Mouse (Mus musculus) kidney, adult 2 months (tissue): ENCODE measurements around the gene Aes. TPM values are rescaled to one million over a fixed set of nuclear protein-coding genes. Genes with fewer than 3 reads are reported as not detected.

ENCODE experiments used
- DNase-seq: peaks from one replicate; pipeline ENCODE4 v3.0.0; 2021
- H3K27ac ChIP-seq: fragments of 200-500 bp; 2 replicates; pipeline ENCODE4 v1.5.1; 2012; ENCODE audit warnings: low read depth, low read length, control low read depth, inconsistent platforms; ENCODE audit not compliant: insufficient read depth
- H3K27me3 ChIP-seq: fragments of 200-500 bp; replicated peaks from 2 replicates; pipeline ENCODE4 v1.6.1; 2012; ENCODE audit warnings: mild to moderate bottlenecking, moderate library complexity, low read length, inconsistent platforms; ENCODE audit not compliant: control insufficient read depth, insufficient read depth
- H3K36me3 ChIP-seq: fragments of 200-500 bp; 2 replicates; pipeline ENCODE4 v1.6.1; 2012; ENCODE audit warnings: mild to moderate bottlenecking, moderate library complexity, low read length, inconsistent platforms; ENCODE audit not compliant: control insufficient read depth, insufficient read depth
- H3K4me1 ChIP-seq: fragments of 200-500 bp; 2 replicates; pipeline ENCODE4 v1.6.1; 2011; ENCODE audit warnings: low read length; ENCODE audit not compliant: control insufficient read depth, insufficient read depth
- H3K4me3 ChIP-seq: fragments of 200-500 bp; 2 replicates; pipeline ENCODE4 v1.5.1; 2011; ENCODE audit warnings: mild to moderate bottlenecking, low read depth, low read length, control low read depth; ENCODE audit not compliant: insufficient read depth
- CTCF ChIP-seq: fragments of 200-500 bp; conservative IDR thresholded peaks from 2 replicates; pipeline ENCODE4 v1.5.1; 2011; ENCODE audit warnings: low read depth, mild to moderate bottlenecking, control low read depth, low read length, moderate library complexity, mixed read lengths; ENCODE audit not compliant: insufficient read depth, insufficient read length
- POLR2A ChIP-seq: fragments of 200-500 bp; IDR thresholded peaks from one replicate; pipeline ENCODE4 v1.6.1; 2011; ENCODE audit warnings: low read depth, low read length, control low read depth
- WGBS: fragments of 180-500 bp; shearing (Covaris S2); methylation state at CpG from one replicate; pipeline ENCODE4 v1.1.7; 2018; 5-methylcytosine and 5-hydroxymethylcytosine counted together
- polyA plus RNA-seq: library from polyadenylated mRNA; depleted of rRNA; stranded (reverse); fragments of >200 nt; gene quantifications from 2 replicates; pipeline ENCODE4 v1.2.3, GENCODE M21; 2012

Aes gene
- polyA plus RNA-seq, 1 experiment, result 2,250 TPM

DNA sequence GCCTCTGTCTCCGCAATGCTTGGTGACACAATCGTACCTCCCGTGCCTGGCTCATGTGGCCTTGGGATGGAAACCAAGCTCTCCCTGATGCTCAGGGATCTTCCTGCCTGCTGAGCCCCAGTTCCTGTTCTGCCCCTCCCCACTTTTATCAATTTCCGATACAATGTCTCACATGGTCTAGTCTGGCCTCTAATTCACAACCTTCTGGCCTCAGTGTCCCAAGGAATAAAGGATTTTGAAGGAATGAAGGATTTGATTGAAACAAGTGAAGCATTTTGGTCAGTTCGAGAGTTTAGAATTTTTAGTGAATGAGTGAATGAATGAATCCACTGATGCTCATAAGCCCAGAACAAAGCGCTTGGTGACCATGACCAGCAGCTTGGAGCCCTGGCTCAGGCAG is 36.1 kb upstream of the Aes start:
- 72% methylated on average over 6 of the region's 6 CpGs for WGBS
- Histone ChIP-seq H3K27me3 (no peaks in the 10 kb centered on the region), H3K4me1 (no peaks in the 10 kb centered on the region), H3K4me3 (no peak overlapping the region), H3K27ac (no peak overlapping the region), H3K36me3 (no peaks in the 10 kb centered on the region)
- TF ChIP-seq POLR2A, result no peak
- TF ChIP-seq CTCF, result no peak
- no peak for DNase-seq

DNA sequence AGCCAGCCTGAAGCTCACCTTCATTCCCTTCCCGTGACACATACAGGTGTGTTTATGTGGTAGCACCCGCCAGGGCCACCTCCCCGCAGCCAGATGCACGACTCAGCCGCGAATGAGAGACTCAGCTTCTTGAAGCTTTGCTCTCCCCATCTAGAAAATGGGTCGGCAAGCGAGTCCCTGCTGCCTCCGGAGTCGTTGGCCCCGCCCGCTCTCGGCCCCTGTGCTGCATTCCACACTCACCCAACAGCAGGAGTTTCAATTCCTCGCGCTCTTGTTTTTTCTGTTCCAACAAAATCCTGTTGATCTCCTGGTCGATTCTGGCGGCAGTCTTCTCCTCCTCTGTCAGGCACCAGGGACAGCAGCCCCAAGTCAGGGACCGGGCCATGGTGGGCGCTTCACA is 35.7 kb upstream of the Aes start:
- H3K36me3 ChIP-seq, result no peaks in the 10 kb centered on the region
- no peak for DNase-seq
- H3K4me3 ChIP-seq, result no peak overlapping the region
- no peaks in the 10 kb centered on the region for H3K4me1 ChIP-seq
- TF ChIP-seq POLR2A (no peak), CTCF (no peak)
- H3K27ac ChIP-seq, result no peak overlapping the region
- H3K27me3 ChIP-seq, result no peaks in the 10 kb centered on the region
- 37% methylated on average over 19 of the region's 19 CpGs for WGBS

DNA sequence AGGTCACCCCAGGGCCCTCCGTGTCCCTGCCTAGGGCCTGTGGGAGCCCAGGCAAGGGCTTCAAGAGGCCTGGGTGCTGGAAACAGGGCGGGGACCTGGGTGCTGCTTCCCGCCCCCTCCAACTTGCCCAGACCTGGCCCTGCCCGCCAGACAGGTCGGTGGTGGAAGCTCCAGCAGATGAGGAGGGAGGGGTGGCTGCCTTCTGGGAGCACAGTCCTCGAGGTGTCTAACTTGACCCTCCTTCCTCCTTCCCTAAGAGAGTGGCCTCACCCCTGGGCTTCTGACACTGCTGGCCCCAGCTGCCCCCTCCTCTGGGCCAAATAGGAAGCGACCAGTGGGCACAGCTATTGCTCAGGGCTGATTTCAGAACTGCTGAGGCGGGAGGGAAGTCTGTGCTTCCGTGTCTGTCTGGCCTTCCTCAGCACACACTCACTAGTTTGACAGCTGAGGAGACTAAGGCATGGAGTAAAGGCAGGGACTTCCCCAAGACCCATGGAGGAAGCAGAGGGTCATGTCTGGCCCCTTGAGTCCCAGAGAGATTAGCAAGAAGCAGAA is 35.2 kb upstream of the Aes start, which contains the start of gene Gna15:
Gene Gna15, minus strand, starts transcription at position 175 of the 555 bp plus-strand sequence.
- Histone ChIP-seq H3K27me3 (no peaks in the 10 kb centered on the region), H3K27ac (no peak within 1 kb of the TSS), H3K4me1 (no peaks in the 10 kb centered on the region), H3K36me3 (no peaks in the 10 kb centered on the region), H3K4me3 (no peak within 1 kb of the TSS)
- 47% methylated on average over 9 of the region's 9 CpGs for WGBS
- TF ChIP-seq POLR2A, result no peak
- no peak for TF ChIP-seq CTCF
- DNase-seq, result peak; percentile 30

DNA sequence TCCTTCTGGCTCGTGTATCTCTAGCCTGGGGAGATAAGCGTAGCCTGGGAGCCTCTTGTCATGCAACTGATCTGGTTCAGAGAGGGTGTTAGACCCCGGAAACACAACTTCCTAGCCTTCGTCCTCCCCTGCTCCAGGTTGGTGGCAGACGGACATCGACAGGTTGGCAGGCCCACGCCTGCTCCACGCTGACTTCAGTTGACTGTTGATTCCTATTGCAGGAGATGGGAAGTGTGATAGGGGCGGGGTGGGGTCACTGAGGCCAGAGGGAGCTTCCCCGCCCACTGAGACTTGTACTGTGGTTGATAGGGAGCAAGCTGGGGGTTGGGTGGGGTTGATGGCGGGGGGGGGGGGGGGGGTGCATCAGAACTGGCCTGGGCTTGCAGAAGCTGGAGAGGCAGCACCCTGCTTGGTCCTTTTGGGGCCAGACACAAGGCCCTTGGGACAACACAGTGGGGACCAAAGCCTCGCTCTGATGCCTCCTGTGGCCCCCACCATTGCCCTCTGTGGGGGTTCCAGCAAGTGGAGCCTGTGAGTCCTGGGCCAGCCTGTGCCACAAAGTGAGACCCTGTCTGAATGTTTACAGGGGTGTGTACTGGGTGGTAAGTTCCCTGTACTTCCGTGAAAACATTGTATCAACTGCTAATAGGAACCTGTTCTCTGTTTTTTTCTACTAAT is 34.1 kb upstream of the Aes start:
- Histone ChIP-seq H3K27me3 (no peaks in the 10 kb centered on the region), H3K27ac (no peak overlapping the region), H3K4me1 (no peaks in the 10 kb centered on the region), H3K36me3 (no peaks in the 10 kb centered on the region), H3K4me3 (no peak overlapping the region)
- WGBS, result 58% methylated on average over 13 of the region's 13 CpGs
- no peak for TF ChIP-seq POLR2A
- no peak for TF ChIP-seq CTCF
- DNase-seq, result no peak

DNA sequence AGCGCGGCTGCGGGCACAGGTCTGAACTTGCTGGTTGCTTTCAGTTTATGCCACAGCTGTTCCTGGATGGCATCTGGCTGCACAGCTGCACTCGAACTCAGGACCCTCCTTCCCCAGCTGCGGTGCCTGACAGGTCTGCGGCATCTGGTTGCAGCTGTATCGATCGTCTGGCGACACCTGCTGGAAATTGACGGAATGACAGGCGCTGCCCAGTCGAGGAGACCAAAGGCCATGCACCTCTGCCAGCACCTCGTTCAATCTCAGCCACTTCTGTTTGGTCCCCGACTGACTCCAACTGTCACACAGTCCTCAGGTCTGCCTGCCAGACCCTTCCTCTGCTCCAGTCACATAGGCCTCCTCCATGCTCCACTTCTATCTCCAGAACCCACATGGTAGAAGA is 32.5 kb upstream of the Aes start:
- Histone ChIP-seq H3K27ac (no peak overlapping the region), H3K4me1 (no peaks in the 10 kb centered on the region), H3K27me3 (no peaks in the 10 kb centered on the region), H3K36me3 (no peaks in the 10 kb centered on the region), H3K4me3 (no peak overlapping the region)
- TF ChIP-seq POLR2A, result no peak
- peak; percentile 99 for TF ChIP-seq CTCF
- DNase-seq, result peak; percentile 83
- 9% methylated on average over 14 of the region's 14 CpGs for WGBS

DNA sequence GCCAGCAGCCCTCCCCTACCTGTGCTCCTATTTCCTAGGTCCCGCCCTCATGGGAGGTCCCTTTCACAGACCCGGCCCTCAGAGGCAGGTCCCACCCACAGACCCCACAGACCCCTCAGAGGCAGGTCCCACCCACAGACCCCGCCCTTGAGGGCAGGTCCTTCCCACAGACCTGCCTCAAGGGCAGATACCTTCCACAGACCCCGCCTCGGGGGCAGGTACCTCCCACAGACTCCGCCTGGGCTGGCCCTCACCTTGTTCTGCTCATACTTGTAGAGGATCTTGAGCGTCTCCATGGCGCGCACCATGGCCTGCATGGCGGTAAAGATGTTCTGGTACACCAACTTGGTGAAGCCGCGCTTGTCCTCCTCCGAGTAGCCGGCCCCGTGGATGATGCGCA is 24.5 kb upstream of the Aes start:
- 79% methylated on average over 16 of the region's 16 CpGs for WGBS
- Histone ChIP-seq H3K4me1 (no peaks in the 10 kb centered on the region), H3K27me3 (no peaks in the 10 kb centered on the region), H3K4me3 (no peak overlapping the region), H3K27ac (no peak overlapping the region), H3K36me3 (no peaks in the 10 kb centered on the region)
- TF ChIP-seq POLR2A (no peak), CTCF (no peak)
- DNase-seq, result no peak

DNA sequence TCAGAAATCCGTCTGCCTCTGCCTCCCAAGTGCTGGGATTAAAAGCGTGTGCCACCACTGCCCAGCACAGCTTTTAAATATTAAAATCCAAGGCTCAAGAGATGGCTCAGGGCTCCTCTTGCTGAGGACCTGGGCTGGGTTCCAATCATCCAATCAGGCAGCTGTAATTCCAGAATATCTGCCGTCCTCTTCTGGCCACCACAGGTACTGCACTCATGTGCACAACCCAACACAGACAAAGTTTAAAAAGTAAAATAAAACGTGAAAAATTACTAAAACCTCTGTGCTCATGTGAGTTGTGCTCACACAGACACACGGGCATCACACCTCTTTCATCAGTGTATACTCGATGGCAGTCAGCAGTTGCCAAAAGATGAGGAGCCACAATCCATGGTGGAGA is 22.6 kb upstream of the Aes start:
- H3K27ac ChIP-seq, result no peak overlapping the region
- no peaks in the 10 kb centered on the region for H3K27me3 ChIP-seq
- 80% methylated on average over 6 of the region's 6 CpGs for WGBS
- no peaks in the 10 kb centered on the region for H3K36me3 ChIP-seq
- DNase-seq, result no peak
- no peak overlapping the region for H3K4me3 ChIP-seq
- H3K4me1 ChIP-seq, result peaks cover 7% of the 10 kb centered on the region; the same call in 1 of the 2 replicates
- peak; percentile 51 for TF ChIP-seq CTCF
- no peak for TF ChIP-seq POLR2A

DNA sequence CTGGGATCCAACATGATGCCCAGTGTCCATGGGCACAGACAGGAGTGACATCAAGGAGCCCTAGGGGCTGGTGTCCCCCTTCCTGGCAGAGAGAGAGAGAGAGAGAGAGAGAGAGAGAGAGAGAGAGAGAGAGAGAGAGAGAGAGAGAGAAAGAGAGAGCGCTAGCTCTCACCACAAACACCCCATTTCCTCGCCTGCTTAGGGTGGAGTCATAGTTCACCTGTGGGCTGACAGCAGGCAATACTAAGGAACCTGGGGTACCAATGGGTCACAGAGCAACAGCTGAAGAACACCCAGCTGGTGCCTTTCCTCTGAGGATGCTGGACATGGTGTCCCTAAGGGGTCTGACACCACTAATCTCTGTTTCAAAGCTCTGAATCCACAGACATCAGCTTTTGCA is 21.9 kb upstream of the Aes start:
- Histone ChIP-seq H3K4me1 (peaks cover 12% of the 10 kb centered on the region), H3K36me3 (no peaks in the 10 kb centered on the region), H3K4me3 (no peak overlapping the region), H3K27me3 (no peaks in the 10 kb centered on the region), H3K27ac (no peak overlapping the region)
- 91% methylated on average over 2 of the region's 2 CpGs for WGBS
- TF ChIP-seq POLR2A (no peak), CTCF (no peak)
- no peak for DNase-seq
